Mouse (Mus musculus): ENCODE measurements around the gene Cd28. TPM values are rescaled to one million over a fixed set of nuclear protein-coding genes. Genes with fewer than 3 reads are reported as not detected.
A peak's percentile ranks its signal among the peaks of the same experiment; 100 is the strongest.

The Cd28 gene
- polyA plus RNA-seq, 1 experiment from 2014 or later, result 0.35 TPM

DNA sequence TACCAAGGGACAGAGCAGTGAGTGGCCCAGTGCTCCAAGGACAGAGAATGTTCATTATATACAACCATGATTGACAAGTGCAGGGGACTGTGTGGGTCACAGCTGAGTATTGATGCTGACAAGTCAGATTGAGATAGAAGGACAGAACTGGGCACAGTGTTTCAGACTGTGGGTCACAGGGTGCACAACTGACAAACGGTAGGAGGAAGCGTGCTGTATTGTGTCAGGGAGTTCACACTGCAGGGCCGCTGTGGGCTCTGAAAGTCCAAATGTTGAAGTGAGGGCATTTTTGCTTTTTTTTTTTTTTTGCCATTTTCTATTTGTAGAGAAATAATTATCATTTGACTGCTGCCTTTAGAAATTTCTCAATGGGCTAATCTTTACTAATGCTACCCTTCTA, 3.4 kb upstream of the Cd28 start:
- 81% methylated on average over 3 of the region's 3 CpGs for WGBS
- Histone ChIP-seq H3K4me3 (ENCODE audit: low read depth, low read length) (no peak overlapping the region), H3K27me3 (replicated peaks; ENCODE audit: control insufficient read depth, insufficient read depth, low read length) (no peaks in the 10 kb centered on the region), H3K4me2 (ENCODE audit: low read depth, low read length) (no peak overlapping the region), H3K4me1 (ENCODE audit: control insufficient read depth, insufficient read depth, low read length) (peaks cover 5% of the 10 kb centered on the region; the same call in 1 of the 2 replicates), H3K9me3 (ENCODE audit: control insufficient read depth, low read length) (no peaks in the 10 kb centered on the region), H3K27ac (replicated peaks; ENCODE audit: low read depth, low read length) (no peak overlapping the region), H3K36me3 (ENCODE audit: control insufficient read depth, insufficient read depth, low read length) (no peaks in the 10 kb centered on the region), H3K9ac (ENCODE audit: low read depth, low read length) (no peak overlapping the region)
- no peak for ATAC-seq (ENCODE audit: low read depth)
- DNase-seq (ENCODE audit: low spot score), result no peak

DNA sequence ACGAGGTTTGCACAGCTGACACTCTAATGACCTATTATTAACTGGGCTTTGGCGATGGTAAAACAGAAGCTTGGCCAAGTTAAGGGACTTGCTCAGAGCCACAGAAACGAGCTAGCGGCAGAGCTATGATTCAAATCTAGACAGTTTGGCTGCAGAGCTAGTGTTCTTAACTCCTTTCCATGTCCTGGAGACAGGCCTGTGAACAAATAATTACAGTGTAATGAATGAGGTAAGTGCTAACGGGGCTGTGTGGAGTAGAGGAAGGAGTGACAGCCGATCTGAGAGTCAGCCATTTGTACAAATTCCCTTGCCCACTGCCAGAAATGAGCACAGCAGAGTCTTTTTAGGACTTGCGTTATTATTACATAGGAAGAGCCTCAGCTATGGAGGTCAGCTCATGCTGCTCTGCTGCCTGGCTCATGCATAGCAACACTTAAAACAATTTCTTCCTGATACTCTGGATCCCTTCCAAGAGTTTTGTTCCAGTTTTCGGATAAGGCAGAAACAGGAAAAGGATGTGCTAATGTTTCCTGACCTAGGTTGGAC, 876 bp upstream of the Cd28 start:
- Histone ChIP-seq H3K4me1 (ENCODE audit: control insufficient read depth, insufficient read depth, low read length) (peaks cover 5% of the 10 kb centered on the region; the same call in 1 of the 2 replicates), H3K27ac (replicated peaks; ENCODE audit: low read depth, low read length) (peak overlapping the region; percentile 52), H3K4me2 (ENCODE audit: low read depth, low read length) (no peak overlapping the region), H3K27me3 (replicated peaks; ENCODE audit: control insufficient read depth, insufficient read depth, low read length) (no peaks in the 10 kb centered on the region), H3K36me3 (ENCODE audit: control insufficient read depth, insufficient read depth, low read length) (no peaks in the 10 kb centered on the region), H3K4me3 (ENCODE audit: low read depth, low read length) (no peak overlapping the region), H3K9me3 (ENCODE audit: control insufficient read depth, low read length) (no peaks in the 10 kb centered on the region), H3K9ac (ENCODE audit: low read depth, low read length) (no peak overlapping the region)
- WGBS, result 54% methylated on average over 8 of the region's 8 CpGs
- DNase-seq (ENCODE audit: low spot score) (peak; percentile 60), ATAC-seq (ENCODE audit: low read depth) (no peak; the same call in 1 of the 2 replicates)

DNA sequence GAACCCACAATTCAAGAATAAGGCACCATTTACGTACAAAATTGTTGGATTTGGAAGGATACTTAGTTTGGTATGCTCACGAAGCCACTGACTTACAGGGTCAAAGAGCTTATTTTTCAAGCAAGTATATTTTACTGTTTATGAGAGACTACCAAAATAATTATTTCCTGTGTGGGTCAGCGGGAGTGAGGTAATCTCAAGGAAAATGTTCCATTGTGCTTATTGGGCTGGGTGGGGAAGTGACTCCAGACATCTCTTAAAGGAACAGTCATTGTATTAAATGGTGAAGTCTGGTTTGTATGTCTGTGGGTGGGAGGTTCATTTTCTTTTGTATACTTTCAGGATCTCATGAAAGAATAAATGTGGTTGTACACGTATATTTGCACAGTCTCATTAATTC, 2.0 kb downstream of the Cd28 start:
- no peak overlapping the region for H3K27ac ChIP-seq (replicated peaks; ENCODE audit: low read depth, low read length)
- no peak overlapping the region for H3K9ac ChIP-seq (ENCODE audit: low read depth, low read length)
- H3K4me1 ChIP-seq (ENCODE audit: control insufficient read depth, insufficient read depth, low read length), result peaks cover 5% of the 10 kb centered on the region; the same call in 1 of the 2 replicates
- DNase-seq (ENCODE audit: low spot score) (peak; percentile 44), ATAC-seq (ENCODE audit: low read depth) (no peak)
- H3K27me3 ChIP-seq (replicated peaks; ENCODE audit: control insufficient read depth, insufficient read depth, low read length), result no peaks in the 10 kb centered on the region
- H3K4me2 ChIP-seq (ENCODE audit: low read depth, low read length), result no peak overlapping the region
- 69% methylated on average over 4 of the region's 4 CpGs for WGBS
- H3K36me3 ChIP-seq (ENCODE audit: control insufficient read depth, insufficient read depth, low read length), result no peaks in the 10 kb centered on the region
- H3K4me3 ChIP-seq (ENCODE audit: low read depth, low read length), result no peak overlapping the region
- H3K9me3 ChIP-seq (ENCODE audit: control insufficient read depth, low read length), result no peaks in the 10 kb centered on the region

DNA sequence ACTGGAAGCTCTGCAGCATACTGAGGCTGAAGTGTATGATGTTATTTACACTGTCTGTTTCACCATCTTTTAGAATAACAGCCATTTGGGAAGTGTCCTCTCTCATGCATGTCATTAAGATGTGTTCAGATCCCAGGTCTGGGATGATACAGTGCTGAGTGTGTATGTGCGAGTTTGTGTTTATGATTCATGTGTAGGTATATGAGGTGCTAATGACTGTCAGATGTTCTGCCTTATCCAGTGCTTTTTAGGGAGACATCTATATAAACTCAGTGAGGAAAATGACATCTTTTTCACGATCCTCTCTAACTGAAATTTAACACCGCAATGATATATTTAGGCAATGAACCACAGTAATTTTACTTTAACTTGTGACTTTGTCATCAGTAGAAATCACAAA, 7.0 kb downstream of the Cd28 start:
- H3K4me3 ChIP-seq (ENCODE audit: low read depth, low read length), result no peak overlapping the region
- no peaks in the 10 kb centered on the region for H3K36me3 ChIP-seq (ENCODE audit: control insufficient read depth, insufficient read depth, low read length)
- no peak overlapping the region for H3K9ac ChIP-seq (ENCODE audit: low read depth, low read length)
- no peaks in the 10 kb centered on the region for H3K4me1 ChIP-seq (ENCODE audit: control insufficient read depth, insufficient read depth, low read length)
- H3K4me2 ChIP-seq (ENCODE audit: low read depth, low read length), result no peak overlapping the region
- WGBS, result 72% methylated on average over 3 of the region's 3 CpGs
- H3K27ac ChIP-seq (replicated peaks; ENCODE audit: low read depth, low read length), result no peak overlapping the region
- H3K9me3 ChIP-seq (ENCODE audit: control insufficient read depth, low read length), result no peaks in the 10 kb centered on the region
- no peaks in the 10 kb centered on the region for H3K27me3 ChIP-seq (replicated peaks; ENCODE audit: control insufficient read depth, insufficient read depth, low read length)
- ATAC-seq (ENCODE audit: low read depth) (no peak), DNase-seq (ENCODE audit: low spot score) (no peak)

DNA sequence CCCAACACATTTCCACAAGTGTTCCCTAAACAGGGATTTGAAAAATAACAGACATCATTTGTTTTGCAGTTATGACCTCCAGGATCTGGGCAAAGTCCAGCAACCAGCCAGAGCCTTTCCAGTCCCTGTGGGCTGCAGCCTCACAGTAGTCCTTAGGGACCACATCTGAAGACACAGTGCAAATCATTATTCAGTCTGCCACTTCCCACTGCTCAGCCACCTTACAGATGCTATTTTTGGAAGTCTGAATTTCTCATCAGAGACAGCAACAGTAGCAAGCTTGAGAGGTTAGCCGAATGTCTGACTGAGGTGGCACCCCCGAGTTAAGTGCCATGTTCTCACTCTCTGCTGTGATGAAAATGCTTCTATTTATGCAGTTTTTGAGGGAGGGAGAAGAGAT, 15.3 kb downstream of the Cd28 start:
- H3K9me3 ChIP-seq (ENCODE audit: control insufficient read depth, low read length), result no peaks in the 10 kb centered on the region
- WGBS, result 84% methylated on average over 2 of the region's 2 CpGs
- H3K27ac ChIP-seq (replicated peaks; ENCODE audit: low read depth, low read length), result no peak overlapping the region

DNA sequence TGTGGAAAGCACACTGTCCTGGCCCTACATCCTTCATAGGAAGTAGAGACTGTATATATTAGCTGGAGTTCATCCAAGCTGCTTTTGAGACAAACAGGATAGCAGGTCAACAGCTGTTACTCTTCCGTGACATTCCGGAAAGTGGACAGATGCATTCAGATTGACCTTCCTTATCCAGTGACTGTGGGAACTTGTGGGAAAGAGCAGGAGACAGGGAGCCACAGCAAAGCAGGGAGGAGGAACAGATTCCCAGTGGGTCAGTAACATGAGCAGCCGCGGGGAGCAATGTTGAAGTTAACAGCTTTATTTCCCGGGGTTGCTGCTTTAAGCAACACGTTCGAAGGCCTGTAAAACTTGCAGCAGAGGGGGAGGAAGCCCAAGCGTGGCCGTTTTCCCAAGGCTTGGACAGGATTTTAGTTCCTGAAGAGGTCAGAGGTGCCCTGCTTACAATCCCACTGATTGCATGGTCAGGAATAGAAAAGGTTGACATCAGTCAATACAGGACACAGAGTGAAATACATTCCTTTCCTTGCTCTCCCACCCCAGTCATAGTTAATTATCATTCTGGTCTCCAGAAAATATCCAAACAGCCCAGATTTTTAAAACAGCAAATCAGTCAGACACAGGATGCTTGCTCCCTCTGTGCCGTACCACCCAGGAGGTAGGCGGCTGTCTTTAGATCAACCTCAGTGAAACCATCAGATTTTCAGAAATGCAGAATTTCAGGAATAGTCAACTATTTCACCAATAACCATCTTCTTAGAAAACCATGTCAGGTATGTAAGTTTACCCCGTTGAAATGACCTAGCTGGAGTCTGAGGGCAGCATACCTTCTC, 18.7 kb downstream of the Cd28 start:
- peak; percentile 80 for ATAC-seq (ENCODE audit: low read depth)
- Histone ChIP-seq H3K4me2 (ENCODE audit: low read depth, low read length) (no peak overlapping the region), H3K36me3 (ENCODE audit: control insufficient read depth, insufficient read depth, low read length) (no peaks in the 10 kb centered on the region), H3K9ac (ENCODE audit: low read depth, low read length) (no peak overlapping the region), H3K27me3 (replicated peaks; ENCODE audit: control insufficient read depth, insufficient read depth, low read length) (no peaks in the 10 kb centered on the region), H3K4me3 (ENCODE audit: low read depth, low read length) (no peak overlapping the region), H3K9me3 (ENCODE audit: control insufficient read depth, low read length) (no peaks in the 10 kb centered on the region), H3K4me1 (ENCODE audit: control insufficient read depth, insufficient read depth, low read length) (no peaks in the 10 kb centered on the region), H3K27ac (replicated peaks; ENCODE audit: low read depth, low read length) (peak overlapping the region; percentile 25; the same call in 1 of the 2 replicates)
- peak; percentile 89 for DNase-seq (ENCODE audit: low spot score)
- 43% methylated on average over 12 of the region's 12 CpGs for WGBS

More for the DNA sequence above, 15.3 kb downstream of the Cd28 start:
- Histone ChIP-seq H3K9ac (ENCODE audit: low read depth, low read length) (no peak overlapping the region), H3K4me1 (ENCODE audit: control insufficient read depth, insufficient read depth, low read length) (no peaks in the 10 kb centered on the region), H3K27me3 (replicated peaks; ENCODE audit: control insufficient read depth, insufficient read depth, low read length) (no peaks in the 10 kb centered on the region), H3K4me3 (ENCODE audit: low read depth, low read length) (no peak overlapping the region), H3K36me3 (ENCODE audit: control insufficient read depth, insufficient read depth, low read length) (no peaks in the 10 kb centered on the region), H3K4me2 (ENCODE audit: low read depth, low read length) (no peak overlapping the region)
- DNase-seq (ENCODE audit: low spot score), result no peak
- ATAC-seq (ENCODE audit: low read depth), result no peak

DNA sequence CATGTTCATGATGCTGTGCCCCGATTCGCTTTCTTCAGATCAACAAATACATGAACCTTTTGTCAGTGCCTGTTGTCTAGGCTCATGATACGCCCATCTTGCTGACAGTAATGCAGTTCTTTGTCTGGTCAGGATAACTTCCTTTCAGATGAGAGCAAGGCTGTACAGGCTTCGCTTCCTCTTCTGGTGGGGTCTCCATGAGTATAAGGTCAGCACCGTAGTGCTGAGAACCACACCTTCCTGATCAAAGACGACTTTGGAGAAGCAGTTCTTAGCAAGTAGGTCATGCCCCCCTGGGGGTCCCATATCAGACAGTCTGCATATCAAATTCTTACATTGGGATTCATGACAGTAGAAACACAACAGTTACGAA, 19.3 kb downstream of the Cd28 start:
- H3K4me2 ChIP-seq (ENCODE audit: low read depth, low read length), result no peak overlapping the region
- H3K9me3 ChIP-seq (ENCODE audit: control insufficient read depth, low read length), result no peaks in the 10 kb centered on the region
- WGBS, result 81% methylated on average over 7 of the region's 7 CpGs
- H3K27me3 ChIP-seq (replicated peaks; ENCODE audit: control insufficient read depth, insufficient read depth, low read length), result no peaks in the 10 kb centered on the region
- H3K4me1 ChIP-seq (ENCODE audit: control insufficient read depth, insufficient read depth, low read length), result no peaks in the 10 kb centered on the region
- no peak for DNase-seq (ENCODE audit: low spot score)
- ATAC-seq (ENCODE audit: low read depth), result no peak
- H3K36me3 ChIP-seq (ENCODE audit: control insufficient read depth, insufficient read depth, low read length), result no peaks in the 10 kb centered on the region
- 0 out of 2 replicates have a peak overlapping the region, but pooled peaks have one; percentile 25 for H3K27ac ChIP-seq (replicated peaks; ENCODE audit: low read depth, low read length)
- H3K9ac ChIP-seq (ENCODE audit: low read depth, low read length), result no peak overlapping the region
- H3K4me3 ChIP-seq (ENCODE audit: low read depth, low read length), result no peak overlapping the region

DNA sequence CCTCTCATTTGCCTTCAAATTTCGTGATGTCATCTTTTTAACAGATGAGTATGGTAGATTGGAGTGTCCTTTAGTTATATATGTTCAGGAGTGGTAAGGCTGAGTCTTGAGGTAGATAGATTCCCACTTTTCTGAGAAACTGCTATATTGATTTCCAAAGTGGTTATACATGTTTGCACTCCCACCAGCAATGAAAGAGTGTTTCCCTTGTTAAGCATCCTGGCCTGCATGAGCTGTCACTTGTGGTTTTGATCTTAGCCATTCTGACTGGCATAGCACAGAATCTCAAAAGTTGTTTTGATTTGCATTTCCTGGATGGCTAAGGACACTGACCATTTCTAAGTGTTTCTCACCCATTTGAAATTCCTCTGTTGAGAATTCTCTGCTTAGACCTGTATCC, 27.7 kb downstream of the Cd28 start:
- Histone ChIP-seq H3K9me3 (ENCODE audit: control insufficient read depth, low read length) (no peaks in the 10 kb centered on the region), H3K36me3 (ENCODE audit: control insufficient read depth, insufficient read depth, low read length) (no peaks in the 10 kb centered on the region), H3K4me3 (ENCODE audit: low read depth, low read length) (no peak overlapping the region), H3K9ac (ENCODE audit: low read depth, low read length) (no peak overlapping the region), H3K4me1 (ENCODE audit: control insufficient read depth, insufficient read depth, low read length) (no peaks in the 10 kb centered on the region), H3K27ac (replicated peaks; ENCODE audit: low read depth, low read length) (no peak overlapping the region), H3K4me2 (ENCODE audit: low read depth, low read length) (no peak overlapping the region), H3K27me3 (replicated peaks; ENCODE audit: control insufficient read depth, insufficient read depth, low read length) (no peaks in the 10 kb centered on the region)
- DNase-seq (ENCODE audit: low spot score) (no peak), ATAC-seq (ENCODE audit: low read depth) (no peak)
- 76% methylated on average over 1 of the region's 1 CpGs for WGBS

DNA sequence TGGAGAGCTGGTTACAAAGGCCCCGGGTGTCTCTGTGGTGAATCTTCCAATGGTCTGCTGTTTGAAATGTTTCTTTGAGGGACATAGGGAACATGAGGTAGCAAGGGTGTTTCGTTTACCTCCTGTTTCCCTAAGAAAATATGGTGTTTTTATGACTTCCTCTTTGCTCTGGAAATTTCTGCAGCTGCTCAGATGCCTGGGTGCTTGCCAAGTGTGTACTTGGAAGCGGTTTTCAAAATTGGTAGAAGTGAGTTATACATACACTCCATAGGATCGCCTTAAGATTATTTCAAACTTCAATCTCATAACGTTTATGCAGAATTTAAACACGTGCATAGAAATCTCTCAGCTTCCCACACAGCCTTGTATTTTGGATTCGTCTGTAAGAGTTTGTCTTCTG, 29.1 kb downstream of the Cd28 start:
- ATAC-seq (ENCODE audit: low read depth), result no peak
- Histone ChIP-seq H3K27me3 (replicated peaks; ENCODE audit: control insufficient read depth, insufficient read depth, low read length) (no peaks in the 10 kb centered on the region), H3K4me1 (ENCODE audit: control insufficient read depth, insufficient read depth, low read length) (no peaks in the 10 kb centered on the region), H3K27ac (replicated peaks; ENCODE audit: low read depth, low read length) (0 out of 2 replicates have a peak overlapping the region, but pooled peaks have one; percentile 18), H3K4me2 (ENCODE audit: low read depth, low read length) (no peak overlapping the region), H3K9me3 (ENCODE audit: control insufficient read depth, low read length) (no peaks in the 10 kb centered on the region), H3K4me3 (ENCODE audit: low read depth, low read length) (no peak overlapping the region), H3K9ac (ENCODE audit: low read depth, low read length) (no peak overlapping the region), H3K36me3 (ENCODE audit: control insufficient read depth, insufficient read depth, low read length) (no peaks in the 10 kb centered on the region)
- WGBS, result 66% methylated on average over 7 of the region's 7 CpGs
- DNase-seq (ENCODE audit: low spot score), result peak; percentile 59

Measured in embryonic facial prominence, embryonic 14.5 days (tissue).